Mouse (Mus musculus) hindbrain, embryonic 16.5 days (tissue): ENCODE measurements at regions not wholly inside any gene's neighbourhood (a gene's known extent, or its start where the extent isn't known, plus 50 kb on each side); places are given as distances from the start of the nearest gene placed in this dataset.

Source experiments
- ATAC-seq: fragments of 200-750 bp; cut with Nextera tagmentation; 2 replicates; pipeline ENCODE4 v1.8.0; 2017; ENCODE audit warnings: moderate TSS enrichment, moderate library complexity
- H3K27ac ChIP-seq: fragments of 300-500 bp; sonication (generic); 2 replicates; pipeline ENCODE4 v1.5.1; 2014; ENCODE audit warnings: low read depth, mild to moderate bottlenecking, control low read depth, low read length, moderate library complexity
- H3K27me3 ChIP-seq: fragments of 300-500 bp; sonication (generic); replicated peaks from 2 replicates; pipeline ENCODE4 v1.6.1; 2014; ENCODE audit warnings: low read length; ENCODE audit not compliant: control insufficient read depth, insufficient read depth
- H3K36me3 ChIP-seq: fragments of 300-500 bp; sonication (generic); 2 replicates; pipeline ENCODE4 v1.6.1; 2014; ENCODE audit warnings: mild to moderate bottlenecking, low read length, moderate library complexity, mixed read lengths; ENCODE audit not compliant: control insufficient read depth, insufficient read depth
- H3K4me1 ChIP-seq: fragments of 300-500 bp; sonication (generic); 2 replicates; pipeline ENCODE4 v1.6.1; 2014; ENCODE audit warnings: low read depth, low read length; ENCODE audit not compliant: control insufficient read depth, insufficient read depth
- H3K4me2 ChIP-seq: fragments of 300-500 bp; sonication (generic); 2 replicates; pipeline ENCODE4 v1.6.1; 2014; ENCODE audit warnings: mild to moderate bottlenecking, low read length, control low read depth, moderate library complexity
- H3K4me3 ChIP-seq: fragments of 300-500 bp; sonication (generic); 2 replicates; pipeline ENCODE4 v1.5.1; 2014; ENCODE audit warnings: mild to moderate bottlenecking, low read length, control low read depth, moderate library complexity
- H3K9ac ChIP-seq: fragments of 300-500 bp; sonication (generic); 2 replicates; pipeline ENCODE4 v1.6.1; 2014; ENCODE audit warnings: low read depth, mild to moderate bottlenecking, control low read depth, low read length, moderate library complexity
- H3K9me3 ChIP-seq: fragments of 300-500 bp; sonication (generic); 2 replicates; pipeline ENCODE4 v1.6.1; 2014; ENCODE audit warnings: mild to moderate bottlenecking, low read length, moderate library complexity; ENCODE audit not compliant: control insufficient read depth
- whole genome bisulfite sequencing: fragments of 180-500 bp; shearing (Covaris S2); extraction: QIAGEN DNeasy Blood & Tissue Kit; methylation state at CpG from one replicate; pipeline ENCODE4 v1.1.7; 2014; 5-methylcytosine and 5-hydroxymethylcytosine counted together

DNA sequence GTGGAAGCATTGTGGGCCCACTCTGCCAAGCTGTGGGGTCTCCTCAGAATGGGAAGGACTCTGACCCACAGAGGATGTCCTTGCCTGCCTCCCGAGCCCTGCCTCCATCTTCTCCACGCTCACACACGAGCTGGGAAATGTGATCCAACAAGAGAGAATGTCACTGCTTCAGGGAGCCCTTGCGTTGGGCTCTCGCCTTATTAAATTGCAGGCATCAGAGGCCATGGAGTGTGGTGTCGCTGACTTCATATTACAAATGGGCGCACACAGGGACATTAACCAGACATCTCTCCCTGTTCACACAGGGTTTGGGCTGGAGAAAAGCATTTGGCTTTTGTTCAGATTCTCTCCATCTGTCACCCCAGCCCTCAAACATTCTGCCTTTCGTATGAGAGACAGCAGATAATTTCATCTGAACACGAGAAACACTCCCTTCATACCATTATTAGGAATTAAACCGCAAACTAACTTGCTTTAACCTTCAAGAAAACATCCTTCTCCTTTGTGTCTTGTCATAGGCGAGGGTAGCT lies 179.2 kb downstream of the Ackr3 start:
- H3K27ac ChIP-seq, result no peak overlapping the region
- no peak overlapping the region for H3K4me3 ChIP-seq
- H3K36me3 ChIP-seq, result no peaks in the 10 kb centered on the region
- H3K4me1 ChIP-seq, result no peaks in the 10 kb centered on the region
- no peaks in the 10 kb centered on the region for H3K27me3 ChIP-seq
- H3K9ac ChIP-seq, result no peak overlapping the region
- no peak overlapping the region for H3K4me2 ChIP-seq
- no peak for ATAC-seq
- H3K9me3 ChIP-seq, result no peaks in the 10 kb centered on the region
- 68% methylated on average over 11 of the region's 11 CpGs for WGBS

DNA sequence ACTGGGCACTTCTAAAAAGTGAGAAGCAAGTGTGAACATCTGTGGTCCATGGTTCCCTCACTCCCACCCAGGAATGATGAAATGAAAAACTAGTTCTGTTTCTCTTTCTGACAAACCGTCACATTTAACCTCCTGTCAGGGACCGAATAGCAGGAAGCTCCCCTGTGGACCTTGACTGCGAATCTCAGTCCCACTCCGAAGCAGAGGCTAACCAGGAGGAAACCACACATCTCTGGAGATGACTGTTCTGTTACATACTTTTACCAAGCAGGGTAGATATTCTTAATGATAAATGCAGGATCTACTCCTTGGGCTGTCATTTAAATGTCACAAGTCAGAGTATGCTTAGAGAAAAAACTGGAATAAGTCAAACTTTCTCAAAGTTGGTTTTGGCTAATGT lies 181.2 kb downstream of the Ackr3 start:
- Histone ChIP-seq H3K27ac (no peak overlapping the region), H3K4me1 (no peaks in the 10 kb centered on the region), H3K27me3 (no peaks in the 10 kb centered on the region), H3K4me3 (no peak overlapping the region), H3K9ac (no peak overlapping the region), H3K4me2 (no peak overlapping the region), H3K9me3 (no peaks in the 10 kb centered on the region), H3K36me3 (no peaks in the 10 kb centered on the region)
- no peak for ATAC-seq
- WGBS, result 77% methylated on average over 4 of the region's 4 CpGs

DNA sequence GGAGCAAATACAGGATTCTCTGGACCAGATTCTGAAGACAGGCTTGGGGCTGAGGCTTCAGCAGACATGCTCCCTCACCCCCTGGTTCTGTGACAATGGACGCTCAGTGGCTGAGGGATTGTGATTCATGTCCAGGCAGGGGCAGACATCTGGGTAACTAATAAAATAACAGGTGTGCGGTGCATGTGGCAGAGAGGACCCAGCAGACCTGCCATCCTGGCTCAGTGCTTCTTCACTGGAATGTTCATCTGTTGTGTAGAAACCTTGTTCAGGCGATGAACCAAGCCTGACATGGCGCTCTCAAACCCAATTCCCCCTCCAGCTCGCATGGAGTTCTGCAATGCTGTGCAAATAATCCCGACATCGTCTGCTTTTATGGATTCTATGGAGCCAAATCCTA lies 183.0 kb downstream of the Ackr3 start:
- 87% methylated on average over 7 of the region's 7 CpGs for WGBS
- no peak for ATAC-seq
- Histone ChIP-seq H3K9ac (no peak overlapping the region), H3K9me3 (no peaks in the 10 kb centered on the region), H3K4me1 (no peaks in the 10 kb centered on the region), H3K27me3 (no peaks in the 10 kb centered on the region), H3K36me3 (no peaks in the 10 kb centered on the region), H3K4me2 (no peak overlapping the region), H3K27ac (no peak overlapping the region), H3K4me3 (no peak overlapping the region)

- no peaks in the 10 kb centered on the region for H3K36me3 ChIP-seq
- no peaks in the 10 kb centered on the region for H3K4me1 ChIP-seq
- ATAC-seq, result no peak
- no peak overlapping the region for H3K9ac ChIP-seq
- H3K4me2 ChIP-seq, result no peak overlapping the region
- H3K27ac ChIP-seq, result no peak overlapping the region
- no peaks in the 10 kb centered on the region for H3K27me3 ChIP-seq
- WGBS, result 77% methylated on average over 7 of the region's 7 CpGs
- no peak overlapping the region for H3K4me3 ChIP-seq
- H3K9me3 ChIP-seq, result no peaks in the 10 kb centered on the region
Measured at GRCm38 (mm10) chr1:90390422-90390821, 186.6 kb downstream of the Ackr3 start.

DNA sequence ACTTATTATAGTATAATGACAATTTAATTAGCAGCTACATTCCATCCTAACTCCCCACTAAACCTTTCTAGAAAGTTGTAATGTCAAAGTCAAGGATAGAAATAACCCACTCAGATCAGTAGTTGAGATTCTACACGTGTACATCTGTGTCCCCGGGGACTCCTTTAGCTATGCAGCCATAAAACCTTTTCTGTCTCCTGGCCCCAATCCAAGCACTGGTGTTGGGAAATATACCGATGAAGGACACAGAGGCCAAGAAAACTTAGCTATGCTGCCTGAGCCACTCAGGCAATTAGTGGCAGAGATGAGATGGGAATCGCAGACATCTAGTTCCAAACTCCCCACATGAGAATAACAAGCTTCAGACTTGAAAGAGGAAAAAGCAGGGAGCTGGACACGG lies 190.1 kb downstream of the Ackr3 start:
- no peak for ATAC-seq
- Histone ChIP-seq H3K4me2 (no peak overlapping the region), H3K36me3 (no peaks in the 10 kb centered on the region), H3K27ac (no peak overlapping the region), H3K9ac (no peak overlapping the region), H3K4me3 (no peak overlapping the region), H3K4me1 (no peaks in the 10 kb centered on the region; the same call in 1 of the 2 replicates), H3K27me3 (no peaks in the 10 kb centered on the region), H3K9me3 (no peaks in the 10 kb centered on the region)
- 59% methylated on average over 5 of the region's 5 CpGs for WGBS

- H3K4me3 ChIP-seq, result no peak overlapping the region
- no peaks in the 10 kb centered on the region for H3K36me3 ChIP-seq
- ATAC-seq, result no peak
- no peak overlapping the region for H3K27ac ChIP-seq
- no peak overlapping the region for H3K4me2 ChIP-seq
- no peak overlapping the region for H3K9ac ChIP-seq
- no peaks in the 10 kb centered on the region for H3K9me3 ChIP-seq
- no peaks in the 10 kb centered on the region for H3K27me3 ChIP-seq
- WGBS, result 85% methylated on average over 5 of the region's 5 CpGs
- H3K4me1 ChIP-seq, result no peaks in the 10 kb centered on the region; the same call in 1 of the 2 replicates
Measured at GRCm38 (mm10) chr1:90395331-90396016, 191.7 kb downstream of the Ackr3 start.

DNA sequence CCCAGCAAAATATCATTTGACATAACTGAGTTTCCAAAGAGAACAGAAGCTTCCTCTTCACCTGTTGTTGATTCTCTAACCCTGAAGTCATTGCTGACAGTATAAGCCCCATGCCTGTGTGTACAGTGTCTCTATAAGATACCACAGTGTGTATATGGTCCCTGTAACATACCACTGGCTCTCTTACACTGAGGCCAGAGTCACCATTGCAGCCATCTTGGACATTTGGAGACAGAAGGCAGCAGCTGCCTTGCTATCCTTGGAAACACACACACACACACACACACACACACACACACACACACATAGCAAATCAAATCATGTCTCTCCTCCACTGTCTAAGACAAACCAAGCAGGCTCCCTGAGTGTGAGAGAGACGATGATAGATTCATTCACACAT lies 192.9 kb downstream of the Ackr3 start:
- no peak overlapping the region for H3K27ac ChIP-seq
- WGBS, result 58% methylated on average over 1 of the region's 1 CpGs
- H3K4me2 ChIP-seq, result no peak overlapping the region
- H3K9me3 ChIP-seq, result no peaks in the 10 kb centered on the region
- no peak overlapping the region for H3K9ac ChIP-seq
- no peak overlapping the region for H3K4me3 ChIP-seq
- no peaks in the 10 kb centered on the region for H3K27me3 ChIP-seq
- no peaks in the 10 kb centered on the region; the same call in 1 of the 2 replicates for H3K4me1 ChIP-seq
- H3K36me3 ChIP-seq, result no peaks in the 10 kb centered on the region
- no peak for ATAC-seq

- Histone ChIP-seq H3K27ac (no peak overlapping the region), H3K36me3 (no peaks in the 10 kb centered on the region), H3K4me1 (no peaks in the 10 kb centered on the region; the same call in 1 of the 2 replicates), H3K9me3 (no peaks in the 10 kb centered on the region), H3K27me3 (no peaks in the 10 kb centered on the region), H3K9ac (no peak overlapping the region), H3K4me2 (no peak overlapping the region), H3K4me3 (no peak overlapping the region)
- 16% methylated on average over 5 of the region's 5 CpGs for WGBS
- no peak for ATAC-seq
Measured at GRCm38 (mm10) chr1:90397355-90397754, 193.6 kb downstream of the Ackr3 start.

GRCm38 (mm10) chr1:90398396-90398975 lies 194.7 kb downstream of the Ackr3 start:
- 87% methylated on average over 15 of the region's 15 CpGs for WGBS
- ATAC-seq, result no peak

More at GRCm38 (mm10) chr1:90398396-90398975, 194.7 kb downstream of the Ackr3 start:
- no peaks in the 10 kb centered on the region for H3K27me3 ChIP-seq
- no peak overlapping the region for H3K27ac ChIP-seq
- no peak overlapping the region for H3K9ac ChIP-seq
- H3K4me1 ChIP-seq, result peaks cover 3% of the 10 kb centered on the region
- no peaks in the 10 kb centered on the region for H3K36me3 ChIP-seq
- H3K9me3 ChIP-seq, result no peaks in the 10 kb centered on the region
- no peak overlapping the region for H3K4me3 ChIP-seq
- H3K4me2 ChIP-seq, result no peak overlapping the region
